Mouse (Mus musculus) liver, embryonic 11.5 days (tissue): ENCODE measurements around the gene Gm10638. TPM values are rescaled to one million over a fixed set of nuclear protein-coding genes. Genes with fewer than 3 reads are reported as not detected.

Source experiments
- ATAC-seq: fragments of 200-750 bp; cut with Nextera tagmentation; replicated peaks from 2 replicates; pipeline ENCODE4 v1.8.0; 2017; ENCODE audit warnings: moderate number of reproducible peaks, mild to moderate bottlenecking, moderate TSS enrichment, moderate library complexity; ENCODE audit not compliant: low FRiP score
- DNase-seq: peaks from one replicate; pipeline ENCODE4 v3.0.0-alpha.2; 2017; ENCODE audit warnings: low spot score
- H3K27ac ChIP-seq: fragments of 300-500 bp; sonication (generic); 2 replicates; pipeline ENCODE4 v1.5.1; 2014; ENCODE audit warnings: mild to moderate bottlenecking, low read depth, low read length, control low read depth
- H3K27me3 ChIP-seq: fragments of 300-500 bp; sonication (generic); replicated peaks from 2 replicates; pipeline ENCODE4 v1.6.1; 2014; ENCODE audit warnings: low read length, mixed read lengths; ENCODE audit not compliant: control insufficient read depth, insufficient read depth
- H3K36me3 ChIP-seq: fragments of 300-500 bp; sonication (generic); 2 replicates; pipeline ENCODE4 v1.6.1; 2014; ENCODE audit warnings: mild to moderate bottlenecking, low read length, moderate library complexity, mixed read lengths; ENCODE audit not compliant: control insufficient read depth, insufficient read depth
- H3K4me1 ChIP-seq: fragments of 300-500 bp; sonication (generic); replicated peaks from 2 replicates; pipeline ENCODE4 v1.6.1; 2014; ENCODE audit warnings: low read length, mixed read lengths; ENCODE audit not compliant: control insufficient read depth, insufficient read depth
- H3K4me2 ChIP-seq: fragments of 300-500 bp; sonication (generic); 2 replicates; pipeline ENCODE4 v1.6.1; 2014; ENCODE audit warnings: mild to moderate bottlenecking, control low read depth, moderate library complexity
- H3K4me3 ChIP-seq: fragments of 300-500 bp; sonication (generic); 2 replicates; pipeline ENCODE4 v1.5.1; 2014; ENCODE audit warnings: low read depth, low read length, control low read depth
- H3K9ac ChIP-seq: fragments of 300-500 bp; sonication (generic); 2 replicates; pipeline ENCODE4 v1.6.1; 2014; ENCODE audit warnings: low read depth, low read length, control low read depth
- H3K9me3 ChIP-seq: fragments of 300-500 bp; sonication (generic); 2 replicates; pipeline ENCODE4 v1.6.1; 2016; ENCODE audit warnings: low read length, inconsistent platforms, mixed read lengths; ENCODE audit not compliant: control insufficient read depth
- WGBS: fragments of 180-500 bp; shearing (Covaris S2); extraction: QIAGEN DNeasy Blood & Tissue Kit; methylation state at CpG from one replicate; pipeline ENCODE4 v1.1.7; 2014; 5-methylcytosine and 5-hydroxymethylcytosine counted together
- polyA plus RNA-seq: library from polyadenylated mRNA; unstranded; fragments of >200 nt; fragmentation: Nextera tagmentation; extraction: Ambion mirVana; gene quantifications from 2 replicates; pipeline ENCODE4 v1.2.1, GENCODE M21; 2014

The Gm10638 gene
- polyA plus RNA-seq, 1 experiment from 2014 or later: 1.1 TPM

DNA sequence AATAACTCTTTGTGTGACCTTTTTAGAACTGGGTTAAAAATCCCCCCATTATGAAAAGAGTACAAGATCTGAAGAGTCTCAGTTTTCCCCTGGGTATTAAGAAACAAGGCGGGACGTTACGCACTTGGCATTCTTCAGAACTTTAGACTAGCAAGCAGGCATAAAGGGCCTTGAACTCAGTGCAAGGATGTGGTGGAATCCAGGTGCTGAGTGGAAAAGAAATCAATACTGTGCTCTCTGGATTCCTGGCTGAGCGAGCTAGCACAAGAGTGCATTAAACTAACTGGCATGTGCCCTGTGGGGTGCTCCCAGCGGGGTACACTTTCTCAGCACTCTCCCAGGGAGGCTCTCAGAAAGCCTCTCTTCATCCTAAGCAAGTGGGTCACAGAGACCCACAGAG, 17.3 kb downstream of the Gm10638 start:
- no peaks in the 10 kb centered on the region for H3K36me3 ChIP-seq
- no peak overlapping the region for H3K9ac ChIP-seq
- no peak for DNase-seq
- no peak overlapping the region for H3K4me3 ChIP-seq
- whole genome bisulfite sequencing: 70% methylated on average over 5 of the region's 5 CpGs
- no peak for ATAC-seq
- H3K9me3 ChIP-seq: no peaks in the 10 kb centered on the region
- no peak overlapping the region for H3K4me2 ChIP-seq
- 0 out of 2 replicates have a peak, but pooled peaks cover 4% of the 10 kb centered on the region for H3K4me1 ChIP-seq
- H3K27ac ChIP-seq: no peak overlapping the region
- peaks cover 7% of the 10 kb centered on the region; the same call in 1 of the 2 replicates for H3K27me3 ChIP-seq

DNA sequence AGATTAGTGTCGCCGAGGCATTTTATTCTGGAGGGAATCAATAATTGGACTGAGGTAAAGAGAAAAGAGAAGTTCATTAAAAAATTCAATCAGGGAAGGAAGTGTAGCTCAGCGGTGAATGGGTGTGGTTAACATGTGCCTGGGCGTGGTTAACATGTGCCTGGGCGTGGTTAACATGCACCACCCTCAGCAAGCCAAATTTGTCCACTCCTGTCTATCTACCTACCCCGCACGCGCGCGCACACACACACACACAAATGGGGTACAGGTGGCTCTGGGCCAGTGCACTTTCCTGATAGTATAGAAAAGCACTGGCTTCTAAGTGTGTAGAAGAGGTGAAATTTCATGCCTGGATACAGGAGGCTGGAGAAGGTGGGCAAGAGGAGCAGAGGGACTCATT, 19.7 kb downstream of the Gm10638 start:
- no peaks in the 10 kb centered on the region for H3K9me3 ChIP-seq
- H3K4me2 ChIP-seq: no peak overlapping the region
- H3K27ac ChIP-seq: no peak overlapping the region
- 75% methylated on average over 10 of the region's 10 CpGs for WGBS
- H3K27me3 ChIP-seq: peaks cover 7% of the 10 kb centered on the region; the same call in 1 of the 2 replicates
- DNase-seq: no peak
- no peak overlapping the region for H3K4me3 ChIP-seq
- peak; percentile 78 for ATAC-seq
- H3K4me1 ChIP-seq: no peaks in the 10 kb centered on the region
- H3K36me3 ChIP-seq: no peaks in the 10 kb centered on the region
- no peak overlapping the region for H3K9ac ChIP-seq

DNA sequence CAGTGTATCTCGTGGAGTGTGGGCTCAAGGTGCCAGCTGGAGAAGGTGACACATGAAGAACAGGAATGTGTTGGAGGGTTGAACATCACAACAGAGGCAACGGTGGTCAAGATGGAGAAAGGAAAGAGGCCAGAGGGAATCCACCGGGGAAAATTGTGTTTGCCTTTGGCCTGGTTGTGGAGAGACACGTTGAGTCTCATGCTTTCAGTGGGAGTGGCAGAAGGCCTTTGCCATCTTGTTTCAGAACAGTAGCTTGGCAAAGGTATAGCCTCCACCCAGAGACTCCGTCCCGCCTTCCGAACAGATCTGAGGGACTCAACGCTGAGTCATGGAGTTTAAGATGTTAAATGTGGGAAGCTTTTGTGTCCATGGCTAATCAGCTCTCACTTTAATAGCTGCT, 20.2 kb downstream of the Gm10638 start:
- no peak for ATAC-seq
- Histone ChIP-seq H3K4me3 (no peak overlapping the region), H3K9me3 (no peaks in the 10 kb centered on the region), H3K4me1 (no peaks in the 10 kb centered on the region), H3K36me3 (no peaks in the 10 kb centered on the region), H3K9ac (no peak overlapping the region), H3K27me3 (peaks cover 7% of the 10 kb centered on the region; the same call in 1 of the 2 replicates), H3K4me2 (no peak overlapping the region), H3K27ac (no peak overlapping the region)
- no peak for DNase-seq
- 87% methylated on average over 8 of the region's 8 CpGs for WGBS

DNA sequence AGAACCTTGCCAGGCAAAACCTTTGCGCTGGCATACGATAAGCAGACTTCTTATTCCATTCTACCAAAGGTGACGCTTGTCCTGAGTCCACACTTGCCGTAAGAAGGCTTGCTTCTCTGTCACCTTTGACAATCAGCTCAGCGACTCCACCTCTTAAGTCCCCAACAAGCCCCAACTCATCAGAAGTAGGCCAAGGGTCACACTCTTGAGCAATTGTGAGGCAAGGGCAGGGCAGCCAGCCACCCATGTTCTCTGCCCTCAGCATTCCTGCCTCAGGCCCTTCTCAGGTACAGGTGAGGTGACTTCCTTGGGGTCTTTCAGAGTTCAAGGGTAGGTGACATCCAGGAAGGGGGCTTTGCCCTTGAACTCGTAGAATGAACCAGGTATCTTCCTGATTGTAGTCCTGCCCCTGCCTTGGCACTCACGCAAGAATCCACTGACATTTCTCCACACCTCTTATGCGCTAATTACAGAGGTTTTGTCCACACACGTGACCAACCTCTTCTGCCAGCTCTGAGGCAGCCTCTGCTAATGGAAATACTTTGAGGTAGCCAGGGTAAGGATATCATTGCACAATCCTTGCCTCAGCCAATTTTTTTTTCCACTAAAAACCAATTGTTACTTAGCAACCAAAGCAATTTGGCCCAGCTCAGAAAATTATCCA, 21.2 kb downstream of the Gm10638 start:
- WGBS: 83% methylated on average over 9 of the region's 9 CpGs
- ATAC-seq: no peak
- DNase-seq: no peak

DNA sequence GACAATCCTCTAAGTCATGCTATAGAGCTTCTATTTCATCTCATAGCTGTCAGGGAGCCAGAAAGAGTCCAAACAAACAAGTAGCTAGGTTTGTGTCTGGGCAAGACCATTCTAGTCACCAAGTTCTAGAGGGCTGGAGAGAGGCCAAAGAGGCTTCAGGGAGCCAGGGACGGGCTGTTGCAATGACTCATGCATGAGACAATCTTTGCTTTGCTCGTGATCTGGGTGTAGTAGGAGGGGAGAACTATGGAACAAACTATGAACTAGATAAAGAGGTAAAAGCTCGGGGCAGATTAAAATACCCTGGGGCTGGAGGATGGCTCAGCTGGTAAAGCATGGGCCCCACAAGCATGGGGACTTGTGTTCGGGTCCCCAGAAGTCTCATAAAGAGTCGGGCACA, 23.0 kb downstream of the Gm10638 start:
- no peak for DNase-seq
- H3K27ac ChIP-seq: no peak overlapping the region
- no peak for ATAC-seq
- no peaks in the 10 kb centered on the region for H3K9me3 ChIP-seq
- H3K4me3 ChIP-seq: no peak overlapping the region
- no peaks in the 10 kb centered on the region; the same call in 1 of the 2 replicates for H3K27me3 ChIP-seq
- no peaks in the 10 kb centered on the region for H3K36me3 ChIP-seq
- H3K4me1 ChIP-seq: no peaks in the 10 kb centered on the region
- no peak overlapping the region for H3K9ac ChIP-seq
- H3K4me2 ChIP-seq: no peak overlapping the region
- WGBS: 69% methylated on average over 5 of the region's 5 CpGs

More for the DNA sequence above, 21.2 kb downstream of the Gm10638 start:
- no peaks in the 10 kb centered on the region for H3K36me3 ChIP-seq
- peaks cover 7% of the 10 kb centered on the region; the same call in 1 of the 2 replicates for H3K27me3 ChIP-seq
- no peak overlapping the region for H3K9ac ChIP-seq
- H3K4me3 ChIP-seq: no peak overlapping the region
- H3K9me3 ChIP-seq: no peaks in the 10 kb centered on the region
- no peak overlapping the region for H3K4me2 ChIP-seq
- no peaks in the 10 kb centered on the region for H3K4me1 ChIP-seq
- no peak overlapping the region for H3K27ac ChIP-seq

DNA sequence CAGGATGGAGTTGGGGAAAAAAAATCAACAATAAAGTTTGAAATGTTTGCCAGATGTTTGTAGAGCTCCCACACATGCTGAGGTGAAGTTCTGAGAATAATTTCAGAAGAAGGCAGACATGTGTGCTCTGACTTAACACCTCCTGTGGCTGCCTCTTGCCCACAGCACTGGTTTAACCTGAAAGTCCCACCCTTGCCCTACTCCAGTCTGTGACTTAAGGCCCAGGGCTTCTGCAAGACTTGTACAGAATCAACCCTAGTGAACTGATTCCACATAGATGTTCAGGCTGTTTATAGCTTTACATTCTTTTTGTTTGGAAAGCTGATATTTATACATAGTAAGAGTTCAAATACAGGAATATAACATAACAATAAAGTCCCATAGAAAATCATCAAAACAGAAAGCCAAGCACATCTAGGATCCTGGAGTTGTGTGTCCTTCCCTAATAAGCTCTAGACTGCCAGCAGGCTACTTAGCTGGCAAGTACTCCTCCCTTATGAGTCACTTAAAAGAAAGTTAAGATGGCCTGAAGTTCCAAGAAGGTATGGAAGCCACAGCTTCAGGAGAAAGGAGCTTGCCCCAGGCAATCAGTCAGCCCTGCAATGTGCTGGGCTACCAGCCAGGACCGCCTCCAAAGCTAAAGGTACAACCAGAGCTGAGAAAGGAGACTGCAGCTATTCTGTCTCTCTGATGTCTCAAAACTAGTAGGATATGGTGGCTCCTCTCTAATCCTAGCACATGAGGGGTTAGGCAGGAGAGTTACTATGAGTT, 24.6 kb downstream of the Gm10638 start:
- Histone ChIP-seq H3K27ac (no peak overlapping the region), H3K36me3 (no peaks in the 10 kb centered on the region), H3K4me2 (no peak overlapping the region), H3K9ac (no peak overlapping the region), H3K4me1 (no peaks in the 10 kb centered on the region), H3K4me3 (no peak overlapping the region), H3K27me3 (no peaks in the 10 kb centered on the region; the same call in 1 of the 2 replicates), H3K9me3 (no peaks in the 10 kb centered on the region)
- WGBS: 83% methylated on average over 1 of the region's 1 CpGs
- no peak for ATAC-seq
- DNase-seq: no peak

DNA sequence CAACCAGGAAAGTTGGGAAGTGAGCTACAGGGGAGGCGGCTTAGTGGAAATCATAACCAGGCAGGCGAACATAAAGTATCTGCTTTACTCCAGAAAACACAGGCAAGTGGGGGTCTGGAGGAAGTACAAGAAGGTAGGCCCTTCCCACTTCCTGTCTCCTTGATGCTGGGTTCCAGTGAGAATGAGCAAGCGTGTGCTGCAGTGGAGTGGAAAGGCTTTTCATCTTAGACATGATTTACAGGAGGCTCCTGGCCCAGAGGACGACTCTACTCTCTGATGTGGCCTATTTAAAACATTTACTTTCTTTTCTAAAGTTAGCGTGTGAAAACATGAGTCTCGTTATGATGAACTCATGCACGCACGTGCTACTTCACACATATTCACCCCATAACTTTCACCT, 33.7 kb downstream of the Gm10638 start:
- Histone ChIP-seq H3K4me2 (no peak overlapping the region), H3K9me3 (no peaks in the 10 kb centered on the region), H3K4me3 (no peak overlapping the region), H3K4me1 (no peaks in the 10 kb centered on the region), H3K27ac (no peak overlapping the region), H3K36me3 (no peaks in the 10 kb centered on the region), H3K27me3 (no peaks in the 10 kb centered on the region), H3K9ac (no peak overlapping the region)
- DNase-seq (no peak), ATAC-seq (no peak)
- WGBS: 79% methylated on average over 8 of the region's 8 CpGs

DNA sequence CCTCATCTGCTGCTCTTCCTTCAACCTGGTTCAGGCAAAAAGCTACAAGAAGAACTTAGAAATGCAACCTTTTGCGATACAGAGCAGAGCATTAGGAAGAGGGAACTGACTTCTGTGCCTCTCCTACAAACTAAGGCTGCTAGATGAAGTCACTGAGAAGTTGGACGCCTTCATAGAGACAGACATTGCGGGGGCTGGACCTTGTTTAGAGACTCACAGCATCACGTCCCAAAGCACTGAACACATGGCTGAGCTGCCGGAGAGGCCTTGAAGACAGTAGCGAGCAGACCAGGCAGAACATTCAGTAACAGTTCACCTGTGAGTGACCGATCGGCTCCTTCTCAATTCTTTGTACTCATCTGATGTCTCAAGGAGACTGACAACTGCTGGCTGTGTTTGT, 35.6 kb downstream of the Gm10638 start:
- H3K4me2 ChIP-seq: no peak overlapping the region
- WGBS: 81% methylated on average over 8 of the region's 8 CpGs

DNA sequence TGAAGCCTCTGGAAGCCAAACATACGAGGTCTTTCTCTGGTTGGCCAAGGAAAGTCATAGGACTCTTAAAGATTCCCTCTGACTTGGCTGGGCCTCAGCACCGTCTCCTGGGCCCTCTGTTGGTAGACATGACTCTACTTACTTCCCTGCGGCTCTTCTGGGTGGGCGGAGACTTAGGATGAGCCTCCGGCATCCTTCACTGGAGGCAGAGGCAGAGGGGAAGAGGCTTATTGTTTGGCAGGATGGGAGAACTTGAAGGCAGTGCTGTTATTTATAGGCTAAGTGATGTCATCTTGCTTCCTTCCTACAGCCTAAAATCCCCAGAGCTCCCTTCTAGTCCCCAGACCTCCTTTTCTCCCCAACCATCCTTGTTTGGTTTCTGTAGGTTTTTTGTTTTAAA, 41.0 kb downstream of the Gm10638 start:
- Histone ChIP-seq H3K27me3 (no peaks in the 10 kb centered on the region), H3K27ac (no peak overlapping the region), H3K9ac (no peak overlapping the region), H3K4me3 (no peak overlapping the region), H3K4me2 (no peak overlapping the region), H3K36me3 (no peaks in the 10 kb centered on the region), H3K9me3 (no peaks in the 10 kb centered on the region), H3K4me1 (no peaks in the 10 kb centered on the region; the same call in 1 of the 2 replicates)
- WGBS: 37% methylated on average over 5 of the region's 5 CpGs
- ATAC-seq (no peak), DNase-seq (no peak)

More for the DNA sequence above, 35.6 kb downstream of the Gm10638 start:
- no peak for DNase-seq
- H3K9me3 ChIP-seq: no peaks in the 10 kb centered on the region
- H3K4me3 ChIP-seq: no peak overlapping the region
- H3K27me3 ChIP-seq: no peaks in the 10 kb centered on the region
- no peak overlapping the region for H3K27ac ChIP-seq
- H3K36me3 ChIP-seq: no peaks in the 10 kb centered on the region
- H3K4me1 ChIP-seq: no peaks in the 10 kb centered on the region
- no peak for ATAC-seq
- H3K9ac ChIP-seq: no peak overlapping the region
